Mouse (Mus musculus) hindbrain, embryonic 12.5 days (tissue): ENCODE measurements around the gene Praf2. TPM values are rescaled to one million over a fixed set of nuclear protein-coding genes. Genes with fewer than 3 reads are reported as not detected.
A peak's percentile ranks its signal among the peaks of the same experiment; 100 is the strongest.
"Not testable (repeated sequence)": the region's sequence is repeated elsewhere in the genome, so short reads cannot be mapped to it uniquely, and the experiment has no call there.

Source experiments
- ATAC-seq: fragments of 200-750 bp; cut with Nextera tagmentation; 2 replicates; pipeline ENCODE4 v1.8.0; 2017; ENCODE audit warnings: moderate TSS enrichment; ENCODE audit not compliant: low FRiP score
- H3K27ac ChIP-seq: fragments of 300-500 bp; sonication (generic); 2 replicates; pipeline ENCODE4 v1.5.1; 2016; ENCODE audit warnings: mild to moderate bottlenecking
- H3K27me3 ChIP-seq: fragments of 300-500 bp; sonication (generic); 2 replicates; pipeline ENCODE4 v1.6.1; 2016; ENCODE audit warnings: mild to moderate bottlenecking
- H3K36me3 ChIP-seq: fragments of 300-500 bp; sonication (generic); 2 replicates; pipeline ENCODE4 v1.6.1; 2016; ENCODE audit warnings: mild to moderate bottlenecking
- H3K4me1 ChIP-seq: fragments of 300-500 bp; sonication (generic); 2 replicates; pipeline ENCODE4 v1.6.1; 2016
- H3K4me2 ChIP-seq: fragments of 300-500 bp; sonication (generic); replicated peaks from 2 replicates; pipeline ENCODE4 v1.6.1; 2016; ENCODE audit warnings: mild to moderate bottlenecking
- H3K4me3 ChIP-seq: fragments of 300-500 bp; sonication (generic); 2 replicates; pipeline ENCODE4 v1.5.1; 2016; ENCODE audit warnings: mild to moderate bottlenecking
- H3K9ac ChIP-seq: fragments of 300-500 bp; sonication (generic); 2 replicates; pipeline ENCODE4 v1.6.1; 2016; ENCODE audit warnings: mild to moderate bottlenecking, moderate library complexity
- H3K9me3 ChIP-seq: fragments of 300-500 bp; sonication (generic); replicated peaks from 2 replicates; pipeline ENCODE4 v1.6.1; 2016; ENCODE audit warnings: mild to moderate bottlenecking
- WGBS: fragments of 180-500 bp; shearing (Covaris S2); methylation state at CpG from one replicate; pipeline ENCODE4 v1.1.7; 2016; 5-methylcytosine and 5-hydroxymethylcytosine counted together
- polyA plus RNA-seq: library from polyadenylated mRNA; unstranded; fragments of >200 nt; fragmentation: Nextera tagmentation; extraction: Ambion mirVana; gene quantifications from 2 replicates; pipeline ENCODE4 v1.2.1, GENCODE M21; 2016

Praf2 gene
- polyA plus RNA-seq, 1 experiment from 2014 or later: 86.0 TPM

GRCm38 (mm10) chrX:7716058-7716457 is 12.2 kb upstream of the Praf2 start:
- H3K4me3 ChIP-seq, ATAC-seq, H3K27ac ChIP-seq, H3K9me3 ChIP-seq, H3K4me2 ChIP-seq, H3K9ac ChIP-seq, H3K4me1 ChIP-seq, H3K36me3 ChIP-seq, H3K27me3 ChIP-seq: not testable (repeated sequence)
- 47% methylated on average over 1 of the region's 1 CpGs for WGBS

- H3K4me1 ChIP-seq: peaks cover 5% of the 10 kb centered on the region
- peak within 1 kb of the TSS; percentile 51 for H3K9ac ChIP-seq
- H3K27ac ChIP-seq: peak within 1 kb of the TSS; percentile 85
- no peaks in the 10 kb centered on the region for H3K27me3 ChIP-seq
- WGBS: 23% methylated on average over 22 of the region's 22 CpGs
- no peaks in the 10 kb centered on the region for H3K9me3 ChIP-seq
- peak within 1 kb of the TSS; percentile 62 for H3K4me2 ChIP-seq
- H3K36me3 ChIP-seq: peaks cover 10% of the 10 kb centered on the region; the same call in 1 of the 2 replicates
- peak; percentile 91 for ATAC-seq
- peak within 1 kb of the TSS; percentile 56 for H3K4me3 ChIP-seq
Observed at GRCm38 (mm10) chrX:7721514-7722281, 6.5 kb upstream of the Praf2 start, which contains the start of gene Gm45208. TSS of gene Gm45208 (plus strand) at chrX:7722245.

- Histone ChIP-seq H3K36me3 (peaks cover 14% of the 10 kb centered on the region; the same call in 1 of the 2 replicates), H3K4me1 (peaks cover 5% of the 10 kb centered on the region), H3K9ac (peak overlapping the region; percentile 51), H3K27ac (peak overlapping the region; percentile 85), H3K4me2 (peak overlapping the region; percentile 62), H3K9me3 (no peaks in the 10 kb centered on the region), H3K27me3 (no peaks in the 10 kb centered on the region), H3K4me3 (peak overlapping the region; percentile 56)
- no peak for ATAC-seq
- 25% methylated on average over 11 of the region's 11 CpGs for WGBS
Observed at GRCm38 (mm10) chrX:7722282-7722611, 6.0 kb upstream of the Praf2 start.

GRCm38 (mm10) chrX:7722691-7723090 is 5.5 kb upstream of the Praf2 start:
- Histone ChIP-seq H3K36me3 (peaks cover 14% of the 10 kb centered on the region; the same call in 1 of the 2 replicates), H3K9ac (peak overlapping the region; percentile 51; the same call in 1 of the 2 replicates), H3K4me3 (peak overlapping the region; percentile 56), H3K27me3 (no peaks in the 10 kb centered on the region), H3K4me2 (peak overlapping the region; percentile 62), H3K9me3 (no peaks in the 10 kb centered on the region), H3K4me1 (peaks cover 5% of the 10 kb centered on the region), H3K27ac (no peak overlapping the region)
- WGBS: 35% methylated on average over 4 of the region's 4 CpGs
- ATAC-seq: no peak

- H3K9me3 ChIP-seq: no peaks in the 10 kb centered on the region
- no peak overlapping the region for H3K9ac ChIP-seq
- H3K36me3 ChIP-seq: peaks cover 14% of the 10 kb centered on the region; the same call in 1 of the 2 replicates
- no peaks in the 10 kb centered on the region for H3K27me3 ChIP-seq
- H3K4me2 ChIP-seq: no peak overlapping the region
- no peak overlapping the region for H3K27ac ChIP-seq
- ATAC-seq: no peak
- peaks cover 5% of the 10 kb centered on the region for H3K4me1 ChIP-seq
- WGBS: 81% methylated on average over 7 of the region's 7 CpGs
- no peak overlapping the region for H3K4me3 ChIP-seq
Observed at GRCm38 (mm10) chrX:7724135-7724534, 4.1 kb upstream of the Praf2 start.

GRCm38 (mm10) chrX:7725841-7726240 is 2.4 kb upstream of the Praf2 start:
- Histone ChIP-seq H3K9ac (no peak overlapping the region), H3K4me3 (no peak overlapping the region), H3K4me1 (peaks cover 8% of the 10 kb centered on the region), H3K27ac (no peak overlapping the region), H3K36me3 (peaks cover 14% of the 10 kb centered on the region; the same call in 1 of the 2 replicates), H3K4me2 (no peak overlapping the region), H3K9me3 (no peaks in the 10 kb centered on the region), H3K27me3 (no peaks in the 10 kb centered on the region)
- 87% methylated on average over 12 of the region's 12 CpGs for WGBS
- no peak for ATAC-seq

- ATAC-seq: no peak
- no peaks in the 10 kb centered on the region for H3K9me3 ChIP-seq
- no peak overlapping the region for H3K4me3 ChIP-seq
- WGBS: 90% methylated on average over 13 of the region's 13 CpGs
- peaks cover 14% of the 10 kb centered on the region; the same call in 1 of the 2 replicates for H3K36me3 ChIP-seq
- no peak overlapping the region for H3K9ac ChIP-seq
- no peak overlapping the region for H3K27ac ChIP-seq
- H3K27me3 ChIP-seq: no peaks in the 10 kb centered on the region
- H3K4me2 ChIP-seq: no peak overlapping the region
- H3K4me1 ChIP-seq: peaks cover 8% of the 10 kb centered on the region
Observed at GRCm38 (mm10) chrX:7727176-7727575, 1.1 kb upstream of the Praf2 start.

GRCm38 (mm10) chrX:7728922-7729265 is 655 bp downstream of the Praf2 start:
- no peaks in the 10 kb centered on the region for H3K27me3 ChIP-seq
- H3K4me3 ChIP-seq: peak overlapping the region; percentile 41
- peaks cover 14% of the 10 kb centered on the region for H3K36me3 ChIP-seq
- peak overlapping the region; percentile 56 for H3K4me2 ChIP-seq
- WGBS: 33% methylated on average over 4 of the region's 4 CpGs
- H3K4me1 ChIP-seq: peaks cover 4% of the 10 kb centered on the region; the same call in 1 of the 2 replicates
- no peaks in the 10 kb centered on the region for H3K9me3 ChIP-seq
- H3K27ac ChIP-seq: no peak overlapping the region
- ATAC-seq: no peak; the same call in 1 of the 2 replicates
- peak overlapping the region; percentile 55 for H3K9ac ChIP-seq

- Histone ChIP-seq H3K27me3 (no peaks in the 10 kb centered on the region), H3K36me3 (peaks cover 11% of the 10 kb centered on the region; the same call in 1 of the 2 replicates), H3K27ac (no peak overlapping the region), H3K4me3 (no peak overlapping the region), H3K4me1 (peaks cover 4% of the 10 kb centered on the region; the same call in 1 of the 2 replicates), H3K9me3 (no peaks in the 10 kb centered on the region), H3K9ac (no peak overlapping the region), H3K4me2 (no peak overlapping the region)
- 38% methylated on average over 24 of the region's 26 CpGs for WGBS
- ATAC-seq: no peak
Observed at GRCm38 (mm10) chrX:7733571-7734156, 5.4 kb downstream of the Praf2 start.

- Histone ChIP-seq H3K36me3 (0 out of 2 replicates have a peak, but pooled peaks cover 11% of the 10 kb centered on the region), H3K4me3 (no peak overlapping the region)
- 69% methylated on average over 14 of the region's 14 CpGs for WGBS
Observed at GRCm38 (mm10) chrX:7739336-7740081, 11.3 kb downstream of the Praf2 start.

GRCm38 (mm10) chrX:7740082-7740819 is 12.0 kb downstream of the Praf2 start:
- Histone ChIP-seq H3K9ac (no peak overlapping the region), H3K4me3 (no peak overlapping the region), H3K27ac (no peak overlapping the region), H3K27me3 (no peaks in the 10 kb centered on the region), H3K4me2 (no peak overlapping the region), H3K9me3 (no peaks in the 10 kb centered on the region), H3K36me3 (0 out of 2 replicates have a peak, but pooled peaks cover 11% of the 10 kb centered on the region), H3K4me1 (no peaks in the 10 kb centered on the region)
- WGBS: 65% methylated on average over 10 of the region's 10 CpGs
- no peak for ATAC-seq

More at GRCm38 (mm10) chrX:7739336-7740081, 11.3 kb downstream of the Praf2 start:
- Histone ChIP-seq H3K27ac (no peak overlapping the region), H3K27me3 (no peaks in the 10 kb centered on the region), H3K4me2 (no peak overlapping the region), H3K9me3 (no peaks in the 10 kb centered on the region), H3K4me1 (no peaks in the 10 kb centered on the region), H3K9ac (no peak overlapping the region)
- no peak for ATAC-seq
